Mouse (Mus musculus): ENCODE data around the gene Hspa4. TPM values are rescaled to one million over a fixed set of nuclear protein-coding genes. Genes with fewer than 3 reads are reported as not detected.

Hspa4 gene
- polyA plus RNA-seq, 1 experiment from 2014 or later = 148 TPM

DNA sequence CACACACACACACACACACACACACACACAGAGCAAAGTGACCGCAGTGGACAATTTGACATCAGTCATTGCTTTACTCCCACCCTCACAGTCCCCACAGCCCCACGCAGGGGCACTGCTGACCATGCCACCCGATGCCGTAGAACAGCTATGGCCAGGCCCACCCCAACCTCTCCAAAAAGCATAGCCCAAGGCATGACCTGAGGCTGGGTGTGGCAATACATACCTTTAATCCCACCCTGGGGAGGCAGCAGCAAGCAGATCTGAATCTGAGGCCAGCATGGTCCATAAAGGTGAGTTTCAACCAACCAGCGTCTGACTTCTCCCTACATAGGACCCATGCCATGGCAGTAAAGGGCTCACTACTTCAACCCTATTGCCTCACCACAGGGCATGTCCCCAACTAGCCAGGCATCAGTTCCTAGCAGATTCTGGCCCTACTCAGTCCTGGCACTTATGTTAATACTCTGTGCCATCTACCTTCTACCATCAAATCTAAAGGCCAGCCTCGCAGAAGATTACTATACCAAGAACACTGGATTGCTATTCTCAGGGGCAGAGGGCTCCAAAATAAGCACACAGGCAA is 41.1 kb downstream of the Hspa4 start:
- DNase-seq (ENCODE audit: low spot score) (no peak), ATAC-seq (replicated peaks; ENCODE audit: insufficient number of reproducible peaks, low FRiP score, low TSS enrichment, low read depth) (no peak)
- no peak overlapping the region for H3K9ac ChIP-seq (replicated peaks; ENCODE audit: low read length)
- no peak overlapping the region for H3K4me2 ChIP-seq (ENCODE audit: low read depth, low read length)
- H3K9me3 ChIP-seq (replicated peaks; ENCODE audit: control insufficient read depth, low read length) = no peaks in the 10 kb centered on the region
- peaks cover 7% of the 10 kb centered on the region for H3K36me3 ChIP-seq (replicated peaks; ENCODE audit: control insufficient read depth, insufficient read depth, low read depth, low read length)
- no peak overlapping the region for H3K27ac ChIP-seq (replicated peaks; ENCODE audit: low read depth, low read length)
- H3K27me3 ChIP-seq (ENCODE audit: control insufficient read depth, insufficient read depth, low read length) = no peaks in the 10 kb centered on the region
- H3K4me1 ChIP-seq (ENCODE audit: control insufficient read depth, insufficient read depth, low read length) = no peaks in the 10 kb centered on the region
- 87% methylated on average over 6 of the region's 6 CpGs for WGBS
- no peak overlapping the region for H3K4me3 ChIP-seq (ENCODE audit: low read depth, low read length)

DNA sequence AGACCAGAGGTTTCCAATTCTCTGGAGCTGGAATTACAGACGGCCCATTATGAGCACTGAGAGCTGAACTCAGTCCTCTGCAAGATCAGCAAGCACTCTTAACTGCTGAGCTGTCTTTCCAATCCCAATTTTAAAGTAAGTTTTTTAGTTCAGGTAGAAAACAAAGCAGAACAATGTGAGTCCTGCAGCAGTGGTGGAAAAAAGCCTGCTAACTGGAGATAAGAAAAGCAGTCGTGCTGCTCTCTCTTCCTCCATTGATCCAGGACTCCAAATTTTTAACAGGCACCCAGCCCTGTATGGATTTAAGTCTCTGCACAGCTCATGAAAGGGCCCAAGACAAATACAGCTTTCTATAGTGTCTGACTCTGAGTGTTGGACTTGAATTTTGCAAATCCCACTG is 43.3 kb downstream of the Hspa4 start:
- H3K9ac ChIP-seq (replicated peaks; ENCODE audit: low read length) = no peak overlapping the region
- ATAC-seq (replicated peaks; ENCODE audit: insufficient number of reproducible peaks, low FRiP score, low TSS enrichment, low read depth) (no peak), DNase-seq (ENCODE audit: low spot score) (no peak)
- no peak overlapping the region for H3K4me3 ChIP-seq (ENCODE audit: low read depth, low read length)
- no peaks in the 10 kb centered on the region for H3K9me3 ChIP-seq (replicated peaks; ENCODE audit: control insufficient read depth, low read length)
- H3K27me3 ChIP-seq (ENCODE audit: control insufficient read depth, insufficient read depth, low read length) = no peaks in the 10 kb centered on the region
- H3K4me2 ChIP-seq (ENCODE audit: low read depth, low read length) = no peak overlapping the region
- WGBS = 82% methylated on average over 2 of the region's 2 CpGs
- H3K36me3 ChIP-seq (replicated peaks; ENCODE audit: control insufficient read depth, insufficient read depth, low read depth, low read length) = peaks cover 6% of the 10 kb centered on the region
- H3K4me1 ChIP-seq (ENCODE audit: control insufficient read depth, insufficient read depth, low read length) = no peaks in the 10 kb centered on the region
- H3K27ac ChIP-seq (replicated peaks; ENCODE audit: low read depth, low read length) = no peak overlapping the region

DNA sequence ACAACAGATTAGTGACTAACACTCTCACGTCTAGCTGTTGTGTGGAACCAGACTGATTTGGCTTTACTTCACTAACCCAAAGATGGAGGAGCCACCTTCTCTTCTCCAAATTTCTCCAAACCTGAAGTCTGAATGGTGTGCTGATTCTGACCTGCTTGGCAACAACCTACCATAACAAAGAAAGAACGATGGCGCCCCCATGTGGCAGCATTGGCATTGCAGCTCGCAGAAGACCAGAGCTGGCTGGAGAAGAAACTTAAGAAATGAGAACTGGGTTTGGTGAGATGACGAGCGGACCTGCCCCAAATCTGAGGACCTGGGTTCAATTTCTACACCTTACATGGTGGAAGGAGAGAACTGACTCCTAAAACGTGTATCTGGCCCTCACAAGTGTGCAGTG is 45.3 kb downstream of the Hspa4 start:
- Histone ChIP-seq H3K4me1 (ENCODE audit: control insufficient read depth, insufficient read depth, low read length) (no peaks in the 10 kb centered on the region), H3K36me3 (replicated peaks; ENCODE audit: control insufficient read depth, insufficient read depth, low read depth, low read length) (no peaks in the 10 kb centered on the region; the same call in 1 of the 2 replicates), H3K27me3 (ENCODE audit: control insufficient read depth, insufficient read depth, low read length) (no peaks in the 10 kb centered on the region), H3K9me3 (replicated peaks; ENCODE audit: control insufficient read depth, low read length) (no peaks in the 10 kb centered on the region), H3K9ac (replicated peaks; ENCODE audit: low read length) (no peak overlapping the region), H3K4me2 (ENCODE audit: low read depth, low read length) (no peak overlapping the region), H3K4me3 (ENCODE audit: low read depth, low read length) (no peak overlapping the region), H3K27ac (replicated peaks; ENCODE audit: low read depth, low read length) (no peak overlapping the region)
- WGBS = 43% methylated on average over 7 of the region's 7 CpGs
- ATAC-seq (replicated peaks; ENCODE audit: insufficient number of reproducible peaks, low FRiP score, low TSS enrichment, low read depth) (no peak), DNase-seq (ENCODE audit: low spot score) (peak; percentile 70)

DNA sequence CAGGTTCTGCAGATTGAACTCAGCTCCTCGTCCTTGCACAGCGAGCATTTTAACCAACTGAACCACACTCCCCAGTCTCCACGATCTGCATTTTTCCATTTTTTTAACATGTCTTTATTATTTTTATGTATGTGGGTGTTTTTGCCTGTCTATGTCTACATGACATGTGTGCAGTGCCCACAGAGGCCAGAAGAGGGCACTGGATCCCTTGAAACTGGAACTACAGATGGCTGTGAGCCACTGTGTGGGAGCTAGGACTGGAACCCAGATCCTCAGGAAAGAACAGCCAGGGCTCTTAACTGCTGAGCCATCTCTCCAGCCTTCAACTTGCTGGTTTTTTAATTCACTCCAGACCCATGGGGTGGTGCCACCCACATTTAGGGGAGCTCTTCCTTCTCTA is 45.8 kb downstream of the Hspa4 start:
- Histone ChIP-seq H3K9ac (replicated peaks; ENCODE audit: low read length) (no peak overlapping the region), H3K27me3 (ENCODE audit: control insufficient read depth, insufficient read depth, low read length) (no peaks in the 10 kb centered on the region), H3K36me3 (replicated peaks; ENCODE audit: control insufficient read depth, insufficient read depth, low read depth, low read length) (no peaks in the 10 kb centered on the region; the same call in 1 of the 2 replicates), H3K4me2 (ENCODE audit: low read depth, low read length) (no peak overlapping the region), H3K4me3 (ENCODE audit: low read depth, low read length) (no peak overlapping the region), H3K27ac (replicated peaks; ENCODE audit: low read depth, low read length) (no peak overlapping the region), H3K9me3 (replicated peaks; ENCODE audit: control insufficient read depth, low read length) (no peaks in the 10 kb centered on the region), H3K4me1 (ENCODE audit: control insufficient read depth, insufficient read depth, low read length) (no peaks in the 10 kb centered on the region)
- WGBS = 90% methylated on average over 3 of the region's 3 CpGs
- DNase-seq (ENCODE audit: low spot score) (peak; percentile 26), ATAC-seq (replicated peaks; ENCODE audit: insufficient number of reproducible peaks, low FRiP score, low TSS enrichment, low read depth) (no peak)

DNA sequence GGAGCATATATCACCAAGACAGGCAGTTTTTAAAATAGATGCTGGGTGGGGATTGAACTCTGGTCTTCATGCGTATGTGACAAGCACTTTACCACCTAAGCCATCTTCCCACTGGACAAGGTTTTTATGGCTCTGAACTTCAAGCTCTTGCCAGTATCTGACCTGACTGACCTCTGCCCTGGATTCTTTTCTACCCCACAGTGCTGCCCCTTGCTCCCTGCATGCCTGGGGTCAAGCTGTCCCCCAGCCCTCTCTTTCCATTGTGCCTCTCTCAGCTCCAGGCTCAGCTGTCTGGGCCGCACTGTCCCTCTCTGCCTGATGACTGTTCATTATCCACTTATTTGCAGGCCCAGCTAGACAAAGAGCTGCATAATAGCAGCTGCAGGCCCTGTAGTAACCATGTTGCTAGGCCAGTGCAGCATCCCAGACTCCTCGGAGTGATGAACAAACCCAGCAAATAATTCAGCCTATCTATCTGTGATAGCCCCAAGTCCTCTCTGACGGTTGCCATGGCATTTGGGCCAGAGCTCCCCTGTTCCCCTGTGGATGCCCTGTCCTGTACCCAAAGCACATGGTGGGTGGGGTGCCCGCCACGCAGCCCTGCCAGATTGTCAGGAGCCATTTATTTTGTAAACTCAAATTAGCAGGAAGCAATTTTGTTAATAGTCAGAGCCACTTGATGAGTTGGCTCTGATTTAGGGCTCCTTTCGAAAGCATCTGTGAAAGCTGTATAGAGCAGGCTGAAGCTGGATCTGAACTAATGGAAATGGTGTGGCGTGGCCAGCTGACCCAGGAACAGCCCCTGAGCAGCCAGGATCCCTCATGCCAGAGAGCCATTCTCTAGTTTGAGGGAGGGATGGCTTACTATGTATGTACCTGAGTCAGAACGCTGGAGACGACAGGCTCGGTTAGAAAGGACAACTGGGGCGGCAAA is 47.8 kb downstream of the Hspa4 start:
- H3K27ac ChIP-seq (replicated peaks; ENCODE audit: low read depth, low read length) = no peak overlapping the region
- WGBS = 74% methylated on average over 12 of the region's 12 CpGs
- H3K4me2 ChIP-seq (ENCODE audit: low read depth, low read length) = no peak overlapping the region
- H3K9ac ChIP-seq (replicated peaks; ENCODE audit: low read length) = no peak overlapping the region
- no peaks in the 10 kb centered on the region for H3K9me3 ChIP-seq (replicated peaks; ENCODE audit: control insufficient read depth, low read length)
- DNase-seq (ENCODE audit: low spot score) (peak; percentile 6), ATAC-seq (replicated peaks; ENCODE audit: insufficient number of reproducible peaks, low FRiP score, low TSS enrichment, low read depth) (no peak)
- H3K27me3 ChIP-seq (ENCODE audit: control insufficient read depth, insufficient read depth, low read length) = no peaks in the 10 kb centered on the region
- H3K36me3 ChIP-seq (replicated peaks; ENCODE audit: control insufficient read depth, insufficient read depth, low read depth, low read length) = no peaks in the 10 kb centered on the region; the same call in 1 of the 2 replicates
- H3K4me3 ChIP-seq (ENCODE audit: low read depth, low read length) = no peak overlapping the region
- no peaks in the 10 kb centered on the region for H3K4me1 ChIP-seq (ENCODE audit: control insufficient read depth, insufficient read depth, low read length)

DNA sequence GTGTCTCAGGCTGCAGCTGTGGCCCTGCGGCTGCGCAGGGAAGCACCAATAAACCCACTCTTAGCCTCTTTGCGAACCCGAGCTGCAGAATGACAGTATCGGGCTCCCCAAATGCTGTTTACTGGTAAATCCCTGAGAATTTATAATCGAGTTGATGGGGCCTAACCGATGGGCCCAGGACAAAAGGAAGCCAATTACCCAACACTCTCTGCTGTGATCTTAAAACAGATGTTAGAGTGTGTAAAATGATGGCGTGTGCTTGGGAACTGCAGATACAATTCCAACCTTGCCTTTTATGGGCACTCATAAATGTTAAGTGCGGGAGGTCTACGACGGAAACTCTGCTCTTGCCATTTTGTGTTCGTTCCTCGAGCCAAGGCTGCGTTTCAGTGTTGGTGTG is 49.5 kb downstream of the Hspa4 start:
- H3K27me3 ChIP-seq (ENCODE audit: control insufficient read depth, insufficient read depth, low read length) = no peaks in the 10 kb centered on the region
- H3K4me3 ChIP-seq (ENCODE audit: low read depth, low read length) = no peak overlapping the region
- no peaks in the 10 kb centered on the region for H3K9me3 ChIP-seq (replicated peaks; ENCODE audit: control insufficient read depth, low read length)
- no peak overlapping the region for H3K9ac ChIP-seq (replicated peaks; ENCODE audit: low read length)
- no peaks in the 10 kb centered on the region for H3K4me1 ChIP-seq (ENCODE audit: control insufficient read depth, insufficient read depth, low read length)
- H3K36me3 ChIP-seq (replicated peaks; ENCODE audit: control insufficient read depth, insufficient read depth, low read depth, low read length) = no peaks in the 10 kb centered on the region; the same call in 1 of the 2 replicates
- WGBS = 89% methylated on average over 14 of the region's 14 CpGs
- no peak overlapping the region for H3K4me2 ChIP-seq (ENCODE audit: low read depth, low read length)
- DNase-seq (ENCODE audit: low spot score) (no peak), ATAC-seq (replicated peaks; ENCODE audit: insufficient number of reproducible peaks, low FRiP score, low TSS enrichment, low read depth) (no peak)
- no peak overlapping the region for H3K27ac ChIP-seq (replicated peaks; ENCODE audit: low read depth, low read length)

DNA sequence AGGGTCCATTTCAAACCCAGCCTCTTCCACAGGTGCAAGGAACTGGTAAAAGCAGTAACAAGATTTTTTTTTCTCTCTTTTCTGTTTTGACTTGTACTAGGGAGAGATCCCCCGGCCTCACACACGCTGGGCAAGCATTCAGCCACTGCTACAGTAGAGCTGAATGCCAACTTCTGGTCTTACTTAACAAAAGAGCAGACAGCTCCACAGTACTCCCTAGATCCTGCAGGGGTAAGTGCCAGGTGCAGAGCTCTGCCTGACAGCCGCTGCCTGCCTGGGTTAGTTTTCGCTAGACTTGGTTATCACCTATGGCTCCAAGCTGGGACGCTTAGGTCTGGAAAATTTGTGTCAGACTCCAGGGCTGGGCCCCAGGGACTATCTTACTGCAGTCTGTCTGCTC is 50.6 kb downstream of the Hspa4 start:
- no peak overlapping the region for H3K4me2 ChIP-seq (ENCODE audit: low read depth, low read length)
- H3K36me3 ChIP-seq (replicated peaks; ENCODE audit: control insufficient read depth, insufficient read depth, low read depth, low read length) = no peaks in the 10 kb centered on the region; the same call in 1 of the 2 replicates
- ATAC-seq (replicated peaks; ENCODE audit: insufficient number of reproducible peaks, low FRiP score, low TSS enrichment, low read depth) = no peak
- H3K9me3 ChIP-seq (replicated peaks; ENCODE audit: control insufficient read depth, low read length) = no peaks in the 10 kb centered on the region
- H3K4me1 ChIP-seq (ENCODE audit: control insufficient read depth, insufficient read depth, low read length) = no peaks in the 10 kb centered on the region
- no peak overlapping the region for H3K9ac ChIP-seq (replicated peaks; ENCODE audit: low read length)
- 82% methylated on average over 5 of the region's 5 CpGs for WGBS
- no peaks in the 10 kb centered on the region for H3K27me3 ChIP-seq (ENCODE audit: control insufficient read depth, insufficient read depth, low read length)
- no peak for DNase-seq (ENCODE audit: low spot score)
- no peak overlapping the region for H3K27ac ChIP-seq (replicated peaks; ENCODE audit: low read depth, low read length)
- no peak overlapping the region for H3K4me3 ChIP-seq (ENCODE audit: low read depth, low read length)

DNA sequence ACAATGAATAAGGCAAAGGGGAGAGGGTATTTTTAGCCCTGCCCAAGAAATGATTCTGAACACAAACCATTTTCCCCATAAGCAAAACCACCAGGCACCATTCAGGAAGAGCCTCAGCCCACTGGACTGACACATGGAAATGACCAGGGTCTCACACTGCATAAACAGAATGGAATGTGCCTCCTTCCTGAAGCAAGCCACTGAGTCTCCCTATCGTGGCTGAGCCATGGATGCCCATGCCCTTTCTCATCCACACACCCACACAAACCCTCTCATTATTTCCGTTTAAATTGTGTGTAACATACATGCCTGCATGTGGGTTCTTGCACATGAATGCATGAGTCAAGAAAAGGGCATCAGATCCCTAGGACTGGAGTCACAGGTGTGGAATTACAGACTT is 54.7 kb downstream of the Hspa4 start:
- no peak for ATAC-seq (replicated peaks; ENCODE audit: insufficient number of reproducible peaks, low FRiP score, low TSS enrichment, low read depth)
- DNase-seq (ENCODE audit: low spot score) = no peak
- Histone ChIP-seq H3K9me3 (replicated peaks; ENCODE audit: control insufficient read depth, low read length) (no peaks in the 10 kb centered on the region), H3K27ac (replicated peaks; ENCODE audit: low read depth, low read length) (no peak overlapping the region), H3K4me3 (ENCODE audit: low read depth, low read length) (no peak overlapping the region), H3K9ac (replicated peaks; ENCODE audit: low read length) (no peak overlapping the region), H3K4me2 (ENCODE audit: low read depth, low read length) (no peak overlapping the region), H3K36me3 (replicated peaks; ENCODE audit: control insufficient read depth, insufficient read depth, low read depth, low read length) (no peaks in the 10 kb centered on the region), H3K4me1 (ENCODE audit: control insufficient read depth, insufficient read depth, low read length) (no peaks in the 10 kb centered on the region), H3K27me3 (ENCODE audit: control insufficient read depth, insufficient read depth, low read length) (no peaks in the 10 kb centered on the region)
- 73% methylated on average over 2 of the region's 2 CpGs for WGBS

Measured in embryonic facial prominence, embryonic 11.5 days (tissue).